Mouse (Mus musculus) kidney, adult 2 months (tissue): ENCODE measurements around the gene Lrig3. TPM values are rescaled to one million over a fixed set of nuclear protein-coding genes. Genes with fewer than 3 reads are reported as not detected.

Experiments used
- DNase-seq: peaks from one replicate; pipeline ENCODE4 v3.0.0; 2021
- H3K27ac ChIP-seq: fragments of 200-500 bp; 2 replicates; pipeline ENCODE4 v1.5.1; 2012; ENCODE audit warnings: low read depth, low read length, control low read depth, inconsistent platforms; ENCODE audit not compliant: insufficient read depth
- H3K27me3 ChIP-seq: fragments of 200-500 bp; replicated peaks from 2 replicates; pipeline ENCODE4 v1.6.1; 2012; ENCODE audit warnings: mild to moderate bottlenecking, moderate library complexity, low read length, inconsistent platforms; ENCODE audit not compliant: control insufficient read depth, insufficient read depth
- H3K36me3 ChIP-seq: fragments of 200-500 bp; 2 replicates; pipeline ENCODE4 v1.6.1; 2012; ENCODE audit warnings: mild to moderate bottlenecking, moderate library complexity, low read length, inconsistent platforms; ENCODE audit not compliant: control insufficient read depth, insufficient read depth
- H3K4me1 ChIP-seq: fragments of 200-500 bp; 2 replicates; pipeline ENCODE4 v1.6.1; 2011; ENCODE audit warnings: low read length; ENCODE audit not compliant: control insufficient read depth, insufficient read depth
- H3K4me3 ChIP-seq: fragments of 200-500 bp; 2 replicates; pipeline ENCODE4 v1.5.1; 2011; ENCODE audit warnings: mild to moderate bottlenecking, low read depth, low read length, control low read depth; ENCODE audit not compliant: insufficient read depth
- CTCF ChIP-seq: fragments of 200-500 bp; conservative IDR thresholded peaks from 2 replicates; pipeline ENCODE4 v1.5.1; 2011; ENCODE audit warnings: low read depth, mild to moderate bottlenecking, control low read depth, low read length, moderate library complexity, mixed read lengths; ENCODE audit not compliant: insufficient read depth, insufficient read length
- POLR2A ChIP-seq: fragments of 200-500 bp; IDR thresholded peaks from one replicate; pipeline ENCODE4 v1.6.1; 2011; ENCODE audit warnings: low read depth, low read length, control low read depth
- WGBS: fragments of 180-500 bp; shearing (Covaris S2); methylation state at CpG from one replicate; pipeline ENCODE4 v1.1.7; 2018; 5-methylcytosine and 5-hydroxymethylcytosine counted together
- polyA plus RNA-seq: library from polyadenylated mRNA; depleted of rRNA; stranded (reverse); fragments of >200 nt; gene quantifications from 2 replicates; pipeline ENCODE4 v1.2.3, GENCODE M21; 2012

Gene Lrig3
- polyA plus RNA-seq, 1 experiment, result 7.1 TPM

DNA sequence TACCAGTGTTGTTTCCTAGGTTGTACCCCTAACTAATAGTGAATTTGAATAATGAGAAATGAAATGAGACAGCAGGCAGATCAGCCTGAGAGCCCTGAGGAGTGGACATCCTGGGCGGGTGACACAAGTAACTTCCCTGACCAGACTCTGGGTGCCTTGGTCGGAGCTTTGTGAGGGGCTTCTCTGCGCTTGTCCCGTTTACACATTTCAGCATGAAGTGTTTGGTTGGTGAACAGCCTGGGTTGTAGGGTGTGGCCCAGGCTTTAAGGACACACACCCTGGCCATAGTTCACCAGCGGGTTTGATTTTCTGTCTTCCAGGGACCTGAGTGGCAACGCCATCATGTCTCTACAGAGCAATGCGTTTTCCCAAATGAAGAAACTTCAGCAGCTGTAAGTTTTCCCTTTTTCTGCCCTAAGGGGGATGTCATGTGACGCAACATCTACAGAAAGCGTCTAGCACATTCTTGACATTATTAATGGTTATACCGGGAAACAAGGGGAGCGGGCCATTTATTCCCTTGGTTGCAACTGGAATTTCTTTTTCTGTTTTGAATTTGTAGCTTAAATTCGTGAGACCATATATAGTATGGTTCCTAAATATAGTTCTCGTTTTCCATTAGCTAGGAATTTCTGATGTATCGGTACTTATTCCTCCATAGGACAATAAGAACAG lies 36.2 kb downstream of the Lrig3 start:
- H3K4me3 ChIP-seq, result no peak overlapping the region
- TF ChIP-seq POLR2A (no peak), CTCF (no peak)
- no peaks in the 10 kb centered on the region for H3K27me3 ChIP-seq
- H3K27ac ChIP-seq, result no peak overlapping the region
- H3K4me1 ChIP-seq, result peaks cover 6% of the 10 kb centered on the region; the same call in 1 of the 2 replicates
- WGBS, result 72% methylated on average over 14 of the region's 14 CpGs
- no peak for DNase-seq
- H3K36me3 ChIP-seq, result no peaks in the 10 kb centered on the region; the same call in none of the 2 replicates

DNA sequence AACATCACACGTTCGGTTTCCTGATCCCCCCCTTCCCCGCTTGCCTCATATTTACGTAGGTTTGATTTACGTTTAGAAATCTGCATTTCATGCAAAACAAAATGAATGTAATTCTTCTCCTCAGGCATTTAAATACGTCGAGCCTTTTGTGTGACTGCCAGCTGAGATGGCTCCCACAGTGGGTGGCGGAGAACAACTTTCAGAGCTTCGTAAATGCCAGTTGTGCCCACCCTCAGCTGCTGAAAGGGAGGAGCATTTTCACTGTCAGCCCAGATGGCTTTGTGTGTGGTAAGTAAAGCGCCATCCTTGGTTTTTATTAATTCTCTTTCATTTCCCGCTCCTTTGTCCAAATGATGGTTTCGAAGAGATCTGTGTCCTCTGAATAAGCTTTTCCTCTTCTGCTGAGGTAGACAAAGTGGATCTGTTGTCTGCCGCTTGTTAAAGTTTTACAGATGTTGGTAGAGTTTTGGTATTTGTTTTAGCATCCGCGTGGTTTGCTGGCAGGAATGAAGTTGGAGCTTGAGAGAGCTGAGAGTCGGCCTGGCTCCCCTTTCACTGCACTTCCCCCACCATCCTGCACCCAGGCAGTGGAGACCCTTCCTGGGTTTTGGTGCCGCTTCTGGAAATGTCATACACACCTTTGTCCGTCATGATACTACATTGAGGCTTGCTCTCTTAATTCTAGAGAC lies 37.0 kb downstream of the Lrig3 start:
- H3K27ac ChIP-seq, result peak overlapping the region; percentile 76
- 55% methylated on average over 18 of the region's 18 CpGs for WGBS
- no peak for TF ChIP-seq POLR2A
- no peak for TF ChIP-seq CTCF
- no peak overlapping the region for H3K4me3 ChIP-seq
- DNase-seq, result peak; percentile 84
- H3K27me3 ChIP-seq, result no peaks in the 10 kb centered on the region
- peaks cover 6% of the 10 kb centered on the region; the same call in 1 of the 2 replicates for H3K4me1 ChIP-seq
- peaks cover 3% of the 10 kb centered on the region for H3K36me3 ChIP-seq

DNA sequence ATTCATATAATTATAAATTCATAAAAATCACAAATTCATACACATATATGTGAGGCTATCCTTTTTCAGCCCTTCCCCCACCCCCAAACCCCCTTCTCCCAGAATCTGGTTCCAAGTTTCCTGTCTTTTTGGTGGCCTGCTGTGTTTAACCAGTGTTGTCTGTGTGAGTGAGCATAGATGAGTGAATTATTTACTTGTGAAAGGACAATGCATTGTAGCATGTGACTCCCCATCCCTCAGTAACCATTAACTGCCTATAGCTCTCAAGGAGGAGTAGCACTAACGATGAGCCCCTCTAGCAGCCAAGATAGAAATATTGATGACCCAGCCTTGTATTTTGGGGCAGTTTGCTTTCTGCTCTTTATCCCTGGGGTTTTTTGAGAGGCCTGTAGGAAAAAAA lies 37.9 kb downstream of the Lrig3 start:
- Histone ChIP-seq H3K4me1 (peaks cover 6% of the 10 kb centered on the region; the same call in 1 of the 2 replicates), H3K27me3 (no peaks in the 10 kb centered on the region), H3K36me3 (peaks cover 3% of the 10 kb centered on the region), H3K27ac (no peak overlapping the region), H3K4me3 (no peak overlapping the region)
- peak; percentile 65 for DNase-seq
- 42% methylated on average over 1 of the region's 1 CpGs for WGBS
- TF ChIP-seq POLR2A (no peak), CTCF (no peak)

DNA sequence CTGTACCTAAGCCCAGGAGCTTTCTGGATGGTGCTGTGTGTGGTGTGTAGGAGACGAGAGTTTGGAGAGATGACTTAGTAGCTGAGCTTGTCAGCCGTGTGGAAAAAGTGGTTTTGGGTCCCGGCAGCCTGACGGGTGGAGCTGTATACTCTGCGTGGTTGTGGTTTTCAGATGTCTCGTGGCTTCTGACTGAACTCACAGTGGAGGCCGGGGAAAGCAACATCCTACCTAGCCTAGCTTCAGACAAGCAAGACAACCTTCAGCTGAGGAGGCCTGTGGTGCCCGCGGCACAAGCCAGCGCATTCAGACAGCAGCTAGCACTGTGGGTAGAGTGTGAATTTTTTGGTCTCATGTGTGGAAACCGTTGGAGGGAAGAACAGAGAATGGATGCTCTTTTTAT lies 47.7 kb downstream of the Lrig3 start:
- no peak for TF ChIP-seq POLR2A
- no peak for TF ChIP-seq CTCF
- Histone ChIP-seq H3K4me3 (no peak overlapping the region), H3K36me3 (peaks cover 6% of the 10 kb centered on the region), H3K4me1 (no peaks in the 10 kb centered on the region), H3K27ac (no peak overlapping the region), H3K27me3 (no peaks in the 10 kb centered on the region)
- no peak for DNase-seq
- WGBS, result 84% methylated on average over 11 of the region's 11 CpGs

- no peak for DNase-seq
- 87% methylated on average over 8 of the region's 8 CpGs for WGBS
- Histone ChIP-seq H3K27ac (no peak overlapping the region), H3K4me3 (no peak overlapping the region), H3K36me3 (peaks cover 5% of the 10 kb centered on the region), H3K4me1 (no peaks in the 10 kb centered on the region), H3K27me3 (no peaks in the 10 kb centered on the region)
- TF ChIP-seq POLR2A (no peak), CTCF (no peak)
Measured at GRCm38 (mm10) chr10:126014673-126015072, 48.7 kb downstream of the Lrig3 start.

- DNase-seq, result no peak
- H3K4me1 ChIP-seq, result no peaks in the 10 kb centered on the region
- H3K4me3 ChIP-seq, result no peak overlapping the region
Measured at GRCm38 (mm10) chr10:126015644-126016043, 49.7 kb downstream of the Lrig3 start.

DNA sequence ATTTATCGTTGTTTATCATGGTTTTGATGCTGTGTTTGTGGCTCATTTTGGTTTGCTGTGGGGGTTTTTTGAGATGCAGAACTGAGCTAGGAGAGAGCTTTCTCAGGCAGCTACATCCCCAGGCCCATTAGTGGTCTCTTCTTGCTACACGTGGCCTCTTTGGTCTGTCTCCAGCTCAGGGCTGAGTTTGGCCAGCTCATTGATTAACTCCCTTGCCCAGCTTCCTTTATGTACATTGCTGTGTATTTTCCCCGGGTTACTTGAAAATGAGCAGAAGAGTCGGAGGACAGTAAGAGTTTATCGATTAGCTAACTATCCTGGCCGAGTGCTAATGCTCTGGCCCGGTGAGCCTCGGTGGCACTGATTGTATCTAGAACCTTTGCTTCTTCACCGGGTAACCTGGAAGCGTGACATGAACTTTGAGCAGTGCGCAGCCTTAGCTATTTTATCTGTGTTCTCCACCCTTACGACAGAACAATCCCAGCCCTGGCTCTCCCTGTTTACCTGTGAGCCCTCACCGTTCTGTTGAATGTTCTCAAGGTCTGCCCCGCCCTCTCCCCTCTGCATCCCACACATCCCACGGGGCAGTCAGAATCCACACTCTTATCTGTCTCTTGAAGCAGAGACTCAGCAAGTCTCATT lies 53.5 kb downstream of the Lrig3 start:
- DNase-seq, result no peak
- 65% methylated on average over 15 of the region's 15 CpGs for WGBS
- Histone ChIP-seq H3K27ac (no peak overlapping the region), H3K4me1 (no peaks in the 10 kb centered on the region), H3K4me3 (no peak overlapping the region), H3K36me3 (no peaks in the 10 kb centered on the region; the same call in 1 of the 2 replicates), H3K27me3 (no peaks in the 10 kb centered on the region)
- TF ChIP-seq CTCF (no peak), POLR2A (no peak)

More at GRCm38 (mm10) chr10:126015644-126016043, 49.7 kb downstream of the Lrig3 start:
- H3K27me3 ChIP-seq, result no peaks in the 10 kb centered on the region
- TF ChIP-seq POLR2A, result no peak
- no peak for TF ChIP-seq CTCF
- H3K27ac ChIP-seq, result no peak overlapping the region
- WGBS, result 81% methylated on average over 6 of the region's 6 CpGs
- H3K36me3 ChIP-seq, result peaks cover 5% of the 10 kb centered on the region
